Mouse (Mus musculus) MEL (cell line): ENCODE measurements around the gene Cul4a.

ENCODE experiments used
- CTCF ChIP-seq, 3 experiments: IDR thresholded peaks in 2 of 3; conservative IDR thresholded peaks in 1 of 3; 2 replicates each; pipeline ENCODE4 v1.5.1; 2011 to 2012; ENCODE audit warnings: low read length in 3 of 3, low read depth in 2 of 3, mild to moderate bottlenecking in 2 of 3, improper control_type of control experiment in 1 of 3, inconsistent platforms in 1 of 3, mixed read lengths in 1 of 3, moderate library complexity in 1 of 3; ENCODE audit not compliant: control insufficient read depth in 1 of 3, insufficient read depth in 1 of 3, poor library complexity in 1 of 3, severe bottlenecking in 1 of 3
- E2F4 ChIP-seq: IDR thresholded peaks from 2 replicates; pipeline ENCODE4 v1.6.1; 2011; ENCODE audit warnings: low read depth, low read length, improper control_type of control experiment, borderline replicate concordance
- EP300 ChIP-seq, 2 experiments: IDR thresholded peaks; 2 replicates each; pipeline ENCODE4 v1.6.1; 2011; ENCODE audit warnings: improper control_type of control experiment in 2 of 2, low read length in 2 of 2, low read depth in 1 of 2, mild to moderate bottlenecking in 1 of 2
- GATA1 ChIP-seq: IDR thresholded peaks from 2 replicates; pipeline ENCODE4 v1.6.1; 2011; ENCODE audit warnings: low read depth, low read length, improper control_type of control experiment
- HCFC1 ChIP-seq: IDR thresholded peaks from 2 replicates; pipeline ENCODE4 v1.6.1; 2012; ENCODE audit warnings: low read depth, mild to moderate bottlenecking, inconsistent platforms, low read length, improper control_type of control experiment, moderate library complexity
- MAX ChIP-seq: IDR thresholded peaks from 2 replicates; pipeline ENCODE4 v1.6.1; 2011; ENCODE audit warnings: low read length, improper control_type of control experiment
- MYC ChIP-seq: IDR thresholded peaks from 2 replicates; pipeline ENCODE4 v1.6.1; 2011; ENCODE audit warnings: low read depth, mild to moderate bottlenecking, low read length, improper control_type of control experiment, moderate library complexity
- NELFE ChIP-seq: IDR thresholded peaks from 2 replicates; pipeline ENCODE4 v1.6.1; 2011; ENCODE audit warnings: low read depth, low read length, improper control_type of control experiment
- POLR2A ChIP-seq, 2 experiments: IDR thresholded peaks; 2 replicates each; pipeline ENCODE4 v1.6.1; 2011 to 2012; ENCODE audit warnings: low read length in 2 of 2, mild to moderate bottlenecking in 2 of 2, control low read depth in 1 of 2, improper control_type of control experiment in 1 of 2, low read depth in 1 of 2, moderate library complexity in 1 of 2; ENCODE audit not compliant: control insufficient read depth in 1 of 2, insufficient read depth in 1 of 2, poor library complexity in 1 of 2
- TAL1 ChIP-seq: IDR thresholded peaks from 2 replicates; pipeline ENCODE4 v1.6.1; 2012; ENCODE audit warnings: mild to moderate bottlenecking, inconsistent platforms, low read length, moderate library complexity, mixed read lengths
- UBTF ChIP-seq: IDR thresholded peaks from 2 replicates; pipeline ENCODE4 v1.6.1; 2012; ENCODE audit warnings: low read depth, mild to moderate bottlenecking, inconsistent platforms, low read length, improper control_type of control experiment, moderate library complexity, borderline replicate concordance; ENCODE audit not compliant: insufficient read depth
- USF2 ChIP-seq, 2 experiments: IDR thresholded peaks; 2 replicates each; pipeline ENCODE4 v1.6.1; 2011 to 2012; ENCODE audit warnings: improper control_type of control experiment in 2 of 2, low read length in 2 of 2, borderline replicate concordance in 1 of 2, inconsistent platforms in 1 of 2, low read depth in 1 of 2, mild to moderate bottlenecking in 1 of 2; ENCODE audit not compliant: insufficient read depth in 1 of 2

DNA sequence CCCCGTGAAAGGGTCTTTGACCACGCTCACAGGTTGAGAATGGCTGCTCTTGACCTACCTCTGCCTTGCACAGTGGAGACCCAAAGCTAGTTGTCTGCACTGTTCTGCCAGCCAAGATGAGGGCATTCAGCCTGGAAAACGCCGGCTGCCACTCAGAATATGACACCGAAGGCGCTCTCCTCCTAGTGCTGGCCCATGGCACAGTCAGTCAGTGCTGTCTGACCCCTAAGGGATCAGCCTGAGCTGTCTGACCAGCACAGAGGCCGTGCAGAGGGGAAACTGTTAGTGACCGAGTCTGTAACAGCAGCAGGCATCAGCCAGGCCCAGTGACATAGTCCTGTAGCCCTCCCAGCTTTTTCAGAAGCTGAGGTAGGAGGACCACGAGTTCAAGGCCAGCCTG, 81.8 kb downstream of the Cul4a start:
- TF ChIP-seq CTCF (IDR thresholded peaks at IDR 0.05 in 2 of 3, conservative IDR thresholded peaks at IDR 0.05 in 1 of 3; ENCODE audit: control insufficient read depth in 1 of 3, insufficient read depth in 1 of 3, low read depth in 2 of 3, low read length in 3 of 3, poor library complexity in 1 of 3, severe bottlenecking in 1 of 3) (no peak), GATA1 (no peak), E2F4 (no peak), TAL1 (no peak), POLR2A (IDR thresholded peaks at IDR 0.05; ENCODE audit: control insufficient read depth in 1 of 2, insufficient read depth in 1 of 2, low read depth in 1 of 2, low read length in 2 of 2, poor library complexity in 1 of 2) (no peak), USF2 (IDR thresholded peaks at IDR 0.05; ENCODE audit: borderline replicate concordance in 1 of 2, insufficient read depth in 1 of 2, low read depth in 1 of 2, low read length in 2 of 2) (no peak), EP300 (IDR thresholded peaks at IDR 0.05; ENCODE audit: low read depth in 1 of 2, low read length in 2 of 2) (no peak), NELFE (no peak), MAX (no peak), UBTF (no peak), MYC (no peak), HCFC1 (no peak)
